Comparison of ENCODE assay signal across 8 mouse cellular contexts in genomic region chr5:110285770-110286445, GRCm38 (mm10). TPM values are rescaled to one million over a fixed set of nuclear protein-coding genes. Genes with fewer than 3 reads are reported as not detected.
A peak's percentile ranks its signal among the peaks of the same experiment; 100 is the strongest.
DNase-seq lines count a peak whose midpoint lies in the region; ATAC-seq and TF ChIP-seq lines count a peak whose summit lies in the region.

Gene Pxmp2, minus strand, starts transcription at chr5:110286186.
Gene Pole, plus strand, starts transcription at chr5:110286306.

- H3K4me1 ChIP-seq in heart, embryonic 11.5 days (ENCODE audit: control insufficient read depth, insufficient read depth, low read length), result 0 out of 2 replicates have a peak, but pooled peaks cover 4% of the 10 kb centered on the region
- H3K4me1 ChIP-seq in kidney, embryonic 15.5 days, result peaks cover 24% of the 10 kb centered on the region

- peaks cover under 1% of the 10 kb centered on the region; the same call in 1 of the 2 replicates for H3K36me3 ChIP-seq in heart, embryonic 11.5 days (ENCODE audit: control insufficient read depth, insufficient read depth, low read length)
- peaks cover 21% of the 10 kb centered on the region for H3K36me3 ChIP-seq in kidney, embryonic 15.5 days

- H3K4me2 ChIP-seq in heart, embryonic 11.5 days, result peak within 1 kb of the TSS; percentile 94
- H3K4me2 ChIP-seq in kidney, embryonic 15.5 days, result peak within 1 kb of the TSS; percentile 83

- peak; percentile 18; the same call in 1 of the 2 replicates for TF ChIP-seq POLR2A in brain, embryonic 14.5 days (IDR thresholded peaks at IDR 0.05; ENCODE audit: borderline replicate concordance, extremely low read depth, insufficient read depth, insufficient read length, poor library complexity, severe bottlenecking)

- peak within 1 kb of the TSS; percentile 66 for H3K4me3 ChIP-seq in heart, embryonic 11.5 days (ENCODE audit: low read depth, low read length)
- H3K4me3 ChIP-seq in kidney, embryonic 15.5 days (replicated peaks), result peak within 1 kb of the TSS; percentile 71

- ATAC-seq in erythroblast, adult 5-6 weeks (replicated peaks; ENCODE audit: low FRiP score, poor library complexity, severe bottlenecking), result peak; percentile 89
- ATAC-seq in heart, embryonic 11.5 days (replicated peaks; ENCODE audit: insufficient number of reproducible peaks, low FRiP score, low TSS enrichment), result peak; percentile 98
- ATAC-seq in kidney, embryonic 15.5 days (replicated peaks; ENCODE audit: low FRiP score), result peak; percentile 99

- no peak for TF ChIP-seq CTCF in brain, embryonic 14.5 days (IDR thresholded peaks at IDR 0.05; ENCODE audit: borderline replicate concordance, extremely low read depth, insufficient read depth, insufficient read length)

- peak within 1 kb of the TSS; percentile 58; the same call in 1 of the 2 replicates for H3K27ac ChIP-seq in heart, embryonic 11.5 days (ENCODE audit: low read depth, low read length)
- H3K27ac ChIP-seq in kidney, embryonic 15.5 days, result peak within 1 kb of the TSS; percentile 79

- H3K9me3 ChIP-seq in heart, embryonic 11.5 days (replicated peaks; ENCODE audit: control insufficient read depth, low read length), result no peaks in the 10 kb centered on the region
- no peaks in the 10 kb centered on the region for H3K9me3 ChIP-seq in kidney, embryonic 15.5 days (replicated peaks)

- WGBS in heart, embryonic 11.5 days (ENCODE audit: insufficient replicate concordance), result under 1% methylated on average over 63 of the region's 64 CpGs
- under 1% methylated on average over 62 of the region's 64 CpGs for WGBS in kidney, embryonic 15.5 days

- DNase-seq in CD4-positive helper T cell, adult 2 months (ENCODE audit: low read depth, low spot score), result peak; percentile 87
- peak; percentile 96 for DNase-seq in brain, embryonic 14.5 days (ENCODE audit: low read depth)
- peak; percentile 96 for DNase-seq in liver
- DNase-seq in monocyte, adult 2 months (ENCODE audit: low read depth in 1 of 2, low spot score in 2 of 2), result peak; percentile 66 to 77
- DNase-seq in spleen, postnatal 14 days (ENCODE audit: low spot score in 2 of 2), result peak; percentile 80 to 84

- H3K27me3 ChIP-seq in heart, embryonic 11.5 days (ENCODE audit: control insufficient read depth, insufficient read depth, low read length), result no peaks in the 10 kb centered on the region
- peaks cover 7% of the 10 kb centered on the region; the same call in 1 of the 2 replicates for H3K27me3 ChIP-seq in kidney, embryonic 15.5 days

- H3K9ac ChIP-seq in heart, embryonic 11.5 days (ENCODE audit: low read depth, low read length), result peak within 1 kb of the TSS; percentile 83
- peak within 1 kb of the TSS; percentile 81 for H3K9ac ChIP-seq in kidney, embryonic 15.5 days

RNA-seq across cellular contexts. Expression of gene Pxmp2, which starts in this region (rescaled TPM):
- 4.3 and 4.5 TPM in 2 replicates for polyA plus RNA-seq in brain, embryonic 14.5 days (2012; rRNA removed)
- total RNA-seq in erythroblast, adult 5-6 weeks (2015; ENCODE audit: low replicate concordance), result 4.2 and 8.6 TPM in 2 replicates
- 0.94 and 3.6 TPM in 2 replicates for total RNA-seq in erythroblast, adult 5-6 weeks (2017; ENCODE audit: low replicate concordance)
- polyA plus RNA-seq in heart, embryonic 11.5 days (2014; fragmentation: Nextera tagmentation; extraction: Ambion mirVana), result 15.1 and 18.0 TPM in 2 replicates
- 17.7 and 20.4 TPM in 2 replicates for polyA plus RNA-seq in kidney, embryonic 15.5 days (2015; fragmentation: Nextera tagmentation; extraction: Ambion mirVana)

RNA-seq across cellular contexts. Expression of gene Pole, which starts in this region (rescaled TPM):
- polyA plus RNA-seq in brain, embryonic 14.5 days (2012; rRNA removed), result 15.8 and 20.2 TPM in 2 replicates
- 27.6 and 46.1 TPM in 2 replicates for total RNA-seq in erythroblast, adult 5-6 weeks (2015; ENCODE audit: low replicate concordance)
- 24.4 and 25.5 TPM in 2 replicates for total RNA-seq in erythroblast, adult 5-6 weeks (2017; ENCODE audit: low replicate concordance)
- 21.2 and 25.7 TPM in 2 replicates for polyA plus RNA-seq in heart, embryonic 11.5 days (2014; fragmentation: Nextera tagmentation; extraction: Ambion mirVana)
- polyA plus RNA-seq in kidney, embryonic 15.5 days (2015; fragmentation: Nextera tagmentation; extraction: Ambion mirVana), result 32.9 and 33.1 TPM in 2 replicates

Comparison
In these comparisons a context has a peak if more than half of its experiments do, and no peak if none do; other contexts are left out.
1. Peak in every context shown above with its lines: DNase-seq, ATAC-seq, H3K4me3 ChIP-seq and H3K27ac ChIP-seq.